Mouse (Mus musculus) CH12.LX (cell line): ENCODE results near the gene Stard13. TPM values are rescaled to one million over a fixed set of nuclear protein-coding genes. Genes with fewer than 3 reads are reported as not detected.

Source experiments
- DNase-seq: peaks from one replicate; pipeline ENCODE4 v3.0.0-alpha.2; 2013; ENCODE audit errors: extremely low read depth
- H3K27ac ChIP-seq: 2 replicates; pipeline ENCODE4 v1.5.1; 2012; ENCODE audit warnings: low read depth, mild to moderate bottlenecking, control low read depth, moderate library complexity; ENCODE audit not compliant: insufficient read depth
- H3K27me3 ChIP-seq: replicated peaks from 2 replicates; pipeline ENCODE3; 2012; ENCODE audit warnings: inconsistent platforms
- H3K36me3 ChIP-seq, 2 experiments: replicated peaks in 1 of 2; 2 replicates each; pipeline versions ENCODE3 to v1.6.1; 2012; ENCODE audit warnings: inconsistent platforms in 1 of 2, low read length in 1 of 2, mild to moderate bottlenecking in 1 of 2, mixed read lengths in 1 of 2, moderate library complexity in 1 of 2; ENCODE audit not compliant: control insufficient read depth in 1 of 2, insufficient read depth in 1 of 2
- H3K4me1 ChIP-seq, 2 experiments: 2 replicates each; pipeline ENCODE4 v1.6.1; 2012; ENCODE audit warnings: inconsistent platforms in 1 of 2, moderate library complexity in 1 of 2; ENCODE audit not compliant: insufficient read depth in 2 of 2, control insufficient read depth in 1 of 2
- H3K4me2 ChIP-seq: 2 replicates; pipeline ENCODE4 v1.6.1; 2012; ENCODE audit warnings: low read depth, mild to moderate bottlenecking, control low read depth; ENCODE audit not compliant: poor library complexity, insufficient read depth, severe bottlenecking
- H3K4me3 ChIP-seq, 3 experiments: fragments of 150-350 bp in 1 of 3; sonication (generic) in 1 of 3; replicated peaks in 1 of 3; 2 replicates each; pipeline versions ENCODE3 to v1.5.1; 2011 to 2012; ENCODE audit warnings: low read depth in 2 of 3, low read length in 2 of 3, mild to moderate bottlenecking in 2 of 3, moderate library complexity in 2 of 3, control low read depth in 1 of 3, improper control_type of control experiment in 1 of 3, inconsistent platforms in 1 of 3, mixed read lengths in 1 of 3; ENCODE audit not compliant: poor library complexity in 1 of 3
- H3K79me2 ChIP-seq: replicated peaks from 2 replicates; pipeline ENCODE4 v1.6.1; 2012; ENCODE audit warnings: mild to moderate bottlenecking, moderate library complexity; ENCODE audit not compliant: control insufficient read depth, poor library complexity, insufficient read depth, severe bottlenecking; ENCODE audit errors: extremely low read depth
- H3K9ac ChIP-seq: 2 replicates; pipeline ENCODE4 v1.6.1; 2012; ENCODE audit warnings: low read depth, mild to moderate bottlenecking, control low read depth, moderate library complexity; ENCODE audit not compliant: insufficient read depth
- H3K9me3 ChIP-seq: replicated peaks from 2 replicates; pipeline ENCODE3; 2012; ENCODE audit warnings: low read length, inconsistent platforms, mixed read lengths
- BHLHE40 ChIP-seq: IDR thresholded peaks from 2 replicates; pipeline ENCODE4 v1.6.1; 2011; ENCODE audit warnings: mild to moderate bottlenecking, low read depth, low read length, improper control_type of control experiment
- CHD1 ChIP-seq: IDR thresholded peaks from 2 replicates; pipeline ENCODE4 v1.6.1; 2012; ENCODE audit warnings: low read depth, low read length, improper control_type of control experiment, inconsistent platforms
- CHD2 ChIP-seq: IDR thresholded peaks from 2 replicates; pipeline ENCODE4 v1.6.1; 2011; ENCODE audit warnings: low read length, improper control_type of control experiment
- CTCF ChIP-seq, 2 experiments: IDR thresholded peaks in 1 of 2; conservative IDR thresholded peaks in 1 of 2; 2 replicates each; pipeline ENCODE4 v1.5.1; 2011 to 2012; ENCODE audit warnings: low read depth in 2 of 2, low read length in 2 of 2, improper control_type of control experiment in 1 of 2, inconsistent platforms in 1 of 2, mild to moderate bottlenecking in 1 of 2, moderate library complexity in 1 of 2
- EP300 ChIP-seq: IDR thresholded peaks from 2 replicates; pipeline ENCODE4 v1.6.1; 2011; ENCODE audit warnings: low read length, improper control_type of control experiment
- ETS1 ChIP-seq: conservative IDR thresholded peaks from 2 replicates; pipeline ENCODE4 v1.6.1; 2012; ENCODE audit warnings: low read depth, mild to moderate bottlenecking, inconsistent platforms, low read length, improper control_type of control experiment, moderate library complexity
- GABPA ChIP-seq: IDR thresholded peaks from 2 replicates; pipeline ENCODE4 v1.6.1; 2012; ENCODE audit warnings: low read depth, low read length, improper control_type of control experiment, inconsistent platforms; ENCODE audit not compliant: insufficient replicate concordance
- HCFC1 ChIP-seq: IDR thresholded peaks from 2 replicates; pipeline ENCODE4 v1.6.1; 2012; ENCODE audit warnings: low read depth, mild to moderate bottlenecking, inconsistent platforms, low read length, improper control_type of control experiment
- IRF4 ChIP-seq: IDR thresholded peaks from 2 replicates; pipeline ENCODE4 v1.6.1; 2014; ENCODE audit warnings: low read depth, mild to moderate bottlenecking, inconsistent platforms, low read length, improper control_type of control experiment
- JUN ChIP-seq: IDR thresholded peaks from 2 replicates; pipeline ENCODE4 v1.6.1; 2011; ENCODE audit warnings: low read depth, mild to moderate bottlenecking, low read length, improper control_type of control experiment, moderate library complexity; ENCODE audit not compliant: insufficient read depth
- JUND ChIP-seq: conservative IDR thresholded peaks from 2 replicates; pipeline ENCODE4 v1.6.1; 2011; ENCODE audit warnings: low read depth, low read length, improper control_type of control experiment
- MAFK ChIP-seq: IDR thresholded peaks from 2 replicates; pipeline ENCODE4 v1.6.1; 2011; ENCODE audit warnings: low read length, improper control_type of control experiment; ENCODE audit not compliant: insufficient replicate concordance
- MAX ChIP-seq: IDR thresholded peaks from 2 replicates; pipeline ENCODE4 v1.6.1; 2011; ENCODE audit warnings: low read length, improper control_type of control experiment
- MXI1 ChIP-seq: IDR thresholded peaks from 2 replicates; pipeline ENCODE4 v1.6.1; 2011; ENCODE audit warnings: mild to moderate bottlenecking, low read depth, low read length, improper control_type of control experiment
- MYC ChIP-seq: IDR thresholded peaks from 2 replicates; pipeline ENCODE4 v1.6.1; 2011; ENCODE audit warnings: low read depth, mild to moderate bottlenecking, improper control_type of control experiment, low read length
- NRF1 ChIP-seq: IDR thresholded peaks from 2 replicates; pipeline ENCODE4 v1.6.1; 2014; ENCODE audit warnings: low read depth, mild to moderate bottlenecking, inconsistent platforms, low read length, improper control_type of control experiment, moderate library complexity
- PAX5 ChIP-seq: IDR thresholded peaks from 2 replicates; pipeline ENCODE4 v1.6.1; 2012; ENCODE audit warnings: low read length, inconsistent platforms, mixed read lengths
- POLR2AphosphoS2 ChIP-seq: IDR thresholded peaks from 2 replicates; pipeline ENCODE4 v1.6.1; 2011; ENCODE audit warnings: low read depth, low read length, improper control_type of control experiment
- RCOR1 ChIP-seq: conservative IDR thresholded peaks from 2 replicates; pipeline ENCODE4 v1.6.1; 2012; ENCODE audit warnings: low read depth, mild to moderate bottlenecking, inconsistent platforms, low read length, improper control_type of control experiment
- SMC3 ChIP-seq: IDR thresholded peaks from 2 replicates; pipeline ENCODE4 v1.6.1; 2011; ENCODE audit warnings: low read depth, low read length, improper control_type of control experiment
- TBP ChIP-seq: conservative IDR thresholded peaks from 2 replicates; pipeline ENCODE4 v1.6.1; 2011; ENCODE audit warnings: low read depth, low read length, improper control_type of control experiment
- USF1 ChIP-seq: IDR thresholded peaks from 2 replicates; pipeline ENCODE4 v1.6.1; 2014; ENCODE audit warnings: low read depth, mild to moderate bottlenecking, inconsistent platforms, low read length, improper control_type of control experiment
- USF2 ChIP-seq: conservative IDR thresholded peaks from 2 replicates; pipeline ENCODE4 v1.6.1; 2011; ENCODE audit warnings: low read depth, low read length, improper control_type of control experiment
- ZC3H11A ChIP-seq: IDR thresholded peaks from 2 replicates; pipeline ENCODE4 v1.6.1; 2012; ENCODE audit warnings: low read depth, mild to moderate bottlenecking, inconsistent platforms, low read length, improper control_type of control experiment
- ZMIZ1 ChIP-seq: IDR thresholded peaks from 2 replicates; pipeline ENCODE4 v1.6.1; 2012; ENCODE audit warnings: low read depth, mild to moderate bottlenecking, inconsistent platforms, low read length, improper control_type of control experiment
- dilution Hi-C: fragments of 300-500 bp; cut with MboI; formaldehyde crosslinking; loops from 2 replicates; pipeline ENCODE4 v1.14.3; 2020; ENCODE audit warnings: low sequenced_read_pairs; ENCODE audit not compliant: extremely low pct_unique_long_range_greater_than_20kb, extremely low pct_ligation_motif_present
- in situ Hi-C: fragments of 300-500 bp; cut with MboI; formaldehyde crosslinking; loops from 3 replicates; pipeline ENCODE4 v1.14.3; 2019; ENCODE audit warnings: low sequenced_read_pairs, low pct_ligation_motif_present, low pct_unique_long_range_greater_than_20kb, mixed read lengths
- polyA plus RNA-seq: library from polyadenylated mRNA; unstranded; fragments of >175 nt; gene quantifications from 2 replicates; pipeline ENCODE4 v1.2.1, GENCODE M21; 2012; ENCODE audit warnings: low read depth; ENCODE audit not compliant: insufficient read length
- total RNA-seq, 2 experiments: library from RNA; depleted of rRNA; stranded (reverse); fragments of 300-350 nt in 1 of 2; fragments of >200 nt in 1 of 2; gene quantifications; 2 replicates each; pipeline ENCODE4 v1.2.3; 2012 to 2014

Gene Stard13
- total and polyA plus RNA-seq, 3 experiments = 33.5 to 154 (median 73.6) TPM

GRCm38 (mm10) chr5:151059772-151060171, 173.9 kb downstream of the Stard13 start:
- Histone ChIP-seq H3K9me3 (peaks cover 21% of the 10 kb centered on the region), H3K27ac (no peak overlapping the region), H3K9ac (no peak overlapping the region), H3K36me3 (peaks cover 87 to 94% of the 10 kb centered on the region in 2 experiments), H3K27me3 (no peaks in the 10 kb centered on the region), H3K4me3 (no peak overlapping the region), H3K4me1 (no peaks in the 10 kb centered on the region), H3K79me2 (peaks cover 2% of the 10 kb centered on the region; the same call in 1 of the 2 replicates), H3K4me2 (no peak overlapping the region)
- TF ChIP-seq CHD2 = no peak
- TF ChIP-seq CHD1 = no peak
- no peak for TF ChIP-seq TBP
- no peak for TF ChIP-seq MAFK
- TF ChIP-seq USF2 = no peak
- TF ChIP-seq PAX5 = no peak
- TF ChIP-seq BHLHE40 = no peak
- no peak for TF ChIP-seq ZC3H11A
- TF ChIP-seq MAX = no peak
- TF ChIP-seq ETS1 = no peak
- no peak for TF ChIP-seq SMC3
- TF ChIP-seq ZMIZ1 = no peak
- no peak for TF ChIP-seq USF1
- TF ChIP-seq GABPA = no peak
- TF ChIP-seq MYC = no peak
- in situ Hi-C loops (no loop called here), dilution Hi-C loops (no loop called here)
- no peak for DNase-seq

GRCm38 (mm10) chr5:151059352-151059751, 174.3 kb downstream of the Stard13 start:
- dilution Hi-C loops = no loop called here
- Histone ChIP-seq H3K79me2 (peaks cover 2% of the 10 kb centered on the region; the same call in 1 of the 2 replicates), H3K36me3 (peaks cover 85 to 94% of the 10 kb centered on the region in 2 experiments), H3K27ac (no peak overlapping the region), H3K4me1 (no peaks in the 10 kb centered on the region), H3K27me3 (no peaks in the 10 kb centered on the region), H3K9ac (no peak overlapping the region), H3K4me3 (no peak overlapping the region), H3K9me3 (peaks cover 18% of the 10 kb centered on the region), H3K4me2 (no peak overlapping the region)
- in situ Hi-C loops = no loop called here
- no peak for TF ChIP-seq EP300
- DNase-seq = no peak

- dilution Hi-C loops = no loop called here
- Histone ChIP-seq H3K79me2 (0 out of 2 replicates have a peak, but pooled peaks cover 2% of the 10 kb centered on the region), H3K36me3 (peaks cover 88 to 100% of the 10 kb centered on the region in 2 experiments), H3K4me3 (no peak overlapping the region), H3K27ac (no peak overlapping the region), H3K9me3 (peaks cover 15% of the 10 kb centered on the region), H3K27me3 (no peaks in the 10 kb centered on the region), H3K9ac (no peak overlapping the region), H3K4me2 (no peak overlapping the region), H3K4me1 (no peaks in the 10 kb centered on the region)
- TF ChIP-seq POLR2AphosphoS2 (no peak), MXI1 (no peak), USF2 (no peak), MYC (no peak), BHLHE40 (no peak), NRF1 (no peak), HCFC1 (no peak), JUN (no peak), RCOR1 (no peak), CHD2 (no peak), MAFK (no peak), JUND (no peak), TBP (no peak), IRF4 (no peak), CTCF (conservative IDR thresholded peaks at IDR 0.05 in 1 of 2, IDR thresholded peaks at IDR 0.05 in 1 of 2; ENCODE audit: low read depth in 2 of 2, low read length in 2 of 2) (no peak)
- in situ Hi-C loops = no loop called here
- DNase-seq = no peak
Observed at GRCm38 (mm10) chr5:151057716-151058115, 175.9 kb downstream of the Stard13 start.
